Mouse (Mus musculus): ENCODE measurements at regions not wholly inside any gene's neighbourhood (a gene's known extent, or its start where the extent isn't known, plus 50 kb on each side); places are given as distances from the start of the nearest gene placed in this dataset.
A peak's percentile ranks its signal among the peaks of the same experiment; 100 is the strongest.

DNA sequence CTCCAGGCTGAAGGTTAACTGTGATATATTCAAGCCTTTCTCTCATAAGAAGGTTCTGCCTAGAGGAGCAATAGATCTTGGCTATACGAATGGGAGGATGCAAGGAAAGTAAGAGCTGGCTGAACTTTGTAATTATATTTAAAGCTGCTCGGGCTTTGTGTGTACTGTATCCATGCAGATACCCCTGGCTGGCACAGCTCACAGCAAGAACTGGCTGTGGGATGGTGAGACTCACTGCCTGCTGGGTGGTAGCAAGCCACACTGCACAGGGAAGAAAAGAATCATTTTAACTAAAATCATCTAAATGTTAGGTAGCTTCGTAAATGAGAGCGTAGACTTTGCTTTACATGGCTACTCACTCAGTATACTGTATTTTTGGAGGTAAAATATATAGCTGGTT lies 599.2 kb downstream of the Bcl11a start:
- ATAC-seq (ENCODE audit: insufficient read depth, low FRiP score, low TSS enrichment) (no peak), DNase-seq (ENCODE audit: low spot score) (no peak)
- H3K27ac ChIP-seq (ENCODE audit: low read depth, low read length), result no peak overlapping the region
- H3K27me3 ChIP-seq (ENCODE audit: control insufficient read depth, insufficient read depth, low read length), result no peaks in the 10 kb centered on the region
- H3K36me3 ChIP-seq (ENCODE audit: control insufficient read depth, insufficient read depth, low read length), result no peaks in the 10 kb centered on the region
- H3K9me3 ChIP-seq (ENCODE audit: control insufficient read depth, low read length), result no peaks in the 10 kb centered on the region
- 93% methylated on average over 4 of the region's 4 CpGs for WGBS
- H3K4me1 ChIP-seq (ENCODE audit: control insufficient read depth, insufficient read depth, low read length), result peaks cover 3% of the 10 kb centered on the region; the same call in 1 of the 2 replicates
- no peak overlapping the region for H3K4me2 ChIP-seq (ENCODE audit: low read depth)
- H3K9ac ChIP-seq (ENCODE audit: low read length), result no peak overlapping the region
- H3K4me3 ChIP-seq (ENCODE audit: low read depth, low read length), result no peak overlapping the region

GRCm38 (mm10) chr11:24679581-24679980 lies 601.7 kb downstream of the Bcl11a start:
- H3K9ac ChIP-seq (ENCODE audit: low read length), result no peak overlapping the region
- DNase-seq (ENCODE audit: low spot score), result no peak
- H3K27ac ChIP-seq (ENCODE audit: low read depth, low read length), result no peak overlapping the region
- peaks cover 2% of the 10 kb centered on the region; the same call in 1 of the 2 replicates for H3K4me1 ChIP-seq (ENCODE audit: control insufficient read depth, insufficient read depth, low read length)
- H3K4me3 ChIP-seq (ENCODE audit: low read depth, low read length), result no peak overlapping the region
- no peak overlapping the region for H3K4me2 ChIP-seq (ENCODE audit: low read depth)
- no peaks in the 10 kb centered on the region for H3K36me3 ChIP-seq (ENCODE audit: control insufficient read depth, insufficient read depth, low read length)
- ATAC-seq (ENCODE audit: insufficient read depth, low FRiP score, low TSS enrichment), result no peak
- whole genome bisulfite sequencing, result 91% methylated on average over 5 of the region's 5 CpGs
- H3K27me3 ChIP-seq (ENCODE audit: control insufficient read depth, insufficient read depth, low read length), result no peaks in the 10 kb centered on the region
- no peaks in the 10 kb centered on the region for H3K9me3 ChIP-seq (ENCODE audit: control insufficient read depth, low read length)

GRCm38 (mm10) chr11:24682423-24682822 lies 604.6 kb downstream of the Bcl11a start:
- DNase-seq (ENCODE audit: low spot score) (no peak), ATAC-seq (ENCODE audit: insufficient read depth, low FRiP score, low TSS enrichment) (no peak)
- H3K27me3 ChIP-seq (ENCODE audit: control insufficient read depth, insufficient read depth, low read length), result no peaks in the 10 kb centered on the region
- no peaks in the 10 kb centered on the region for H3K4me1 ChIP-seq (ENCODE audit: control insufficient read depth, insufficient read depth, low read length)
- H3K4me3 ChIP-seq (ENCODE audit: low read depth, low read length), result no peak overlapping the region
- H3K4me2 ChIP-seq (ENCODE audit: low read depth), result no peak overlapping the region
- H3K27ac ChIP-seq (ENCODE audit: low read depth, low read length), result no peak overlapping the region
- 31% methylated on average over 4 of the region's 4 CpGs for WGBS
- no peak overlapping the region for H3K9ac ChIP-seq (ENCODE audit: low read length)
- no peaks in the 10 kb centered on the region for H3K36me3 ChIP-seq (ENCODE audit: control insufficient read depth, insufficient read depth, low read length)
- H3K9me3 ChIP-seq (ENCODE audit: control insufficient read depth, low read length), result no peaks in the 10 kb centered on the region

DNA sequence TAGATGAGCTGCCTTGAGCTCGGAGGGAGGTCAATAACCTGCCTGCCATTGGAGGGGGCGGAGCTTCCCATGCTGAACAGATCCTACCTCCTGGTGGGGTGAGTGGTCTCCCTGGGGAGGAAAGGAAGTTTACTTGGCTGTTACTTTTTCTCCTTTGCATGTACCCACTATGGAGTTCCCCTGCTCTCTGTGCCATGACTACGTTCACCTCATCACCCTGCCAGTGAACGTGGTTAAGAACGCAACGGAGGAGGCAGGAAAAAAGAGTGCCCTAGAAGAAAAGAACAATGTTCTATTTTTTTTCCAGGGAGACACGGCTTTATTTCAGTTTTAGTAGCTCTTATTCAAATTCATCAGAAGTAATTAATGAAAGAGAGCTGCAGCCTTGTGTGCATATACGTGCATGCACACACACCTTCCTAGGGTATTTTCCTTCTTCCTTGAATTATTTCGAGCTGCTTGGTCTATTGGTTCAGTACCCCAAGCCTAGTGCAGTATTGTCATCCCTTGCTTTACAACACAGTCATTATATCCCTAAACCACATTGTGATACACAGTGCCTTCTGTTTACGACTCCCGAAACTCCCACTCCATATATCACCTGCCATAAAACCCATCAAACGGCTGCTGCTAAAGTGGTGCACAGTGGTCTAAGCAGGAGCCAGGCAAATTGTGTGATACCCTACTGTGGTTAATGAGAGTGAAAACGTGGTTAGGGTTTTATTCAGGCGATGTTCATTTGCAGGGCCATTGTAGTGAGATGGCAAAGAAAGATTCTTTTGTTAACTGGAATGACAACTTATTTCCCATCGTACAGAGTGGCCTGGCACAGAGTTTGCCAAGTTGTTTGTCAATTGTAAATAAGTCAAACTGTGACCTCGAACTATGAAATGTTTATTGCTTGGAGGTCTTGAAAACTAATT lies 608.0 kb downstream of the Bcl11a start:
- Histone ChIP-seq H3K4me2 (ENCODE audit: low read depth) (no peak overlapping the region), H3K4me3 (ENCODE audit: low read depth, low read length) (no peak overlapping the region), H3K36me3 (ENCODE audit: control insufficient read depth, insufficient read depth, low read length) (no peaks in the 10 kb centered on the region), H3K9me3 (ENCODE audit: control insufficient read depth, low read length) (no peaks in the 10 kb centered on the region), H3K4me1 (ENCODE audit: control insufficient read depth, insufficient read depth, low read length) (no peaks in the 10 kb centered on the region), H3K27me3 (ENCODE audit: control insufficient read depth, insufficient read depth, low read length) (no peaks in the 10 kb centered on the region), H3K27ac (ENCODE audit: low read depth, low read length) (no peak overlapping the region), H3K9ac (ENCODE audit: low read length) (no peak overlapping the region)
- DNase-seq (ENCODE audit: low spot score) (peak; percentile 18), ATAC-seq (ENCODE audit: insufficient read depth, low FRiP score, low TSS enrichment) (peak; percentile 95)
- WGBS, result 32% methylated on average over 16 of the region's 16 CpGs

DNA sequence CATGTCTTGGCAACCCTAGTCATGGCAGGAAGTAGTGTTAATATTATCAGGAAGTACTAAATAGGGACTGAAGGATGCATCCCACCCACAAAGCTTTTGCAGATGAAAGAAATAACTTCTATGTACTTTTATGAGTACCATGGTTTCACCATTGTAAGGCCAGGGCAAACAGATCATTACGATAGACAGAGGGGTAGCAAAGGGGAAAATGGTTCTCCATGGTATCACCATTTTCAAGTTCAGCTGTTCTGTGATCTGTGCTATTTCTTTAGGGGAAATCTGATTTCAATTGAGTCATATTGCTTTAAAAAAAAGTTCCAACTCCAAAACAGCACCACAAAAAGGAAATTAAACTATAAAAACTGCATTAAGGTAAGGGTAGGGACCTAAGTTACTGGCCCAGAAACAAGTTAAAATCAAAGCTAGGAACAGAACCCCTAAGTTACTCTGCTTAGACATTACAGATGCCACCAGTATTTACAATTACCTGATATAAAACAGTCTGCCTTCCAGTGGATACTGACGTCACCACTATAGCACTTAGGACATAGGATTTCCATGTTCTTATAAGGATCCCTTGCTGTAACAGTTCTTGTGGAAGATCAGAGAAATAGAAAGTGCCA lies 610.4 kb downstream of the Bcl11a start:
- H3K4me3 ChIP-seq (ENCODE audit: low read depth, low read length), result no peak overlapping the region
- no peaks in the 10 kb centered on the region for H3K36me3 ChIP-seq (ENCODE audit: control insufficient read depth, insufficient read depth, low read length)
- H3K4me2 ChIP-seq (ENCODE audit: low read depth), result no peak overlapping the region
- no peak overlapping the region for H3K27ac ChIP-seq (ENCODE audit: low read depth, low read length)
- H3K4me1 ChIP-seq (ENCODE audit: control insufficient read depth, insufficient read depth, low read length), result no peaks in the 10 kb centered on the region
- no peak overlapping the region for H3K9ac ChIP-seq (ENCODE audit: low read length)
- H3K9me3 ChIP-seq (ENCODE audit: control insufficient read depth, low read length), result no peaks in the 10 kb centered on the region
- no peak for ATAC-seq (ENCODE audit: insufficient read depth, low FRiP score, low TSS enrichment)
- WGBS, result 85% methylated on average over 2 of the region's 2 CpGs
- no peak for DNase-seq (ENCODE audit: low spot score)
- no peaks in the 10 kb centered on the region for H3K27me3 ChIP-seq (ENCODE audit: control insufficient read depth, insufficient read depth, low read length)

- Histone ChIP-seq H3K9ac (ENCODE audit: low read length) (no peak overlapping the region), H3K27ac (ENCODE audit: low read depth, low read length) (no peak overlapping the region), H3K4me3 (ENCODE audit: low read depth, low read length) (no peak overlapping the region), H3K36me3 (ENCODE audit: control insufficient read depth, insufficient read depth, low read length) (no peaks in the 10 kb centered on the region), H3K4me2 (ENCODE audit: low read depth) (no peak overlapping the region), H3K4me1 (ENCODE audit: control insufficient read depth, insufficient read depth, low read length) (no peaks in the 10 kb centered on the region), H3K9me3 (ENCODE audit: control insufficient read depth, low read length) (no peaks in the 10 kb centered on the region), H3K27me3 (ENCODE audit: control insufficient read depth, insufficient read depth, low read length) (no peaks in the 10 kb centered on the region)
- 41% methylated on average over 7 of the region's 7 CpGs for WGBS
- peak; percentile 38 for DNase-seq (ENCODE audit: low spot score)
- ATAC-seq (ENCODE audit: insufficient read depth, low FRiP score, low TSS enrichment), result no peak
Measured at GRCm38 (mm10) chr11:24689807-24690333, 612.0 kb downstream of the Bcl11a start.

GRCm38 (mm10) chr11:24693926-24694325 lies 616.1 kb downstream of the Bcl11a start:
- 81% methylated on average over 6 of the region's 6 CpGs for WGBS
- DNase-seq (ENCODE audit: low spot score), result no peak
- Histone ChIP-seq H3K27me3 (ENCODE audit: control insufficient read depth, insufficient read depth, low read length) (no peaks in the 10 kb centered on the region), H3K9ac (ENCODE audit: low read length) (no peak overlapping the region), H3K9me3 (ENCODE audit: control insufficient read depth, low read length) (no peaks in the 10 kb centered on the region), H3K27ac (ENCODE audit: low read depth, low read length) (no peak overlapping the region), H3K4me1 (ENCODE audit: control insufficient read depth, insufficient read depth, low read length) (no peaks in the 10 kb centered on the region), H3K4me2 (ENCODE audit: low read depth) (no peak overlapping the region), H3K36me3 (ENCODE audit: control insufficient read depth, insufficient read depth, low read length) (no peaks in the 10 kb centered on the region), H3K4me3 (ENCODE audit: low read depth, low read length) (no peak overlapping the region)
- ATAC-seq (ENCODE audit: insufficient read depth, low FRiP score, low TSS enrichment), result no peak

GRCm38 (mm10) chr11:24695010-24695720 lies 617.3 kb downstream of the Bcl11a start:
- Histone ChIP-seq H3K9ac (ENCODE audit: low read length) (no peak overlapping the region), H3K4me3 (ENCODE audit: low read depth, low read length) (no peak overlapping the region), H3K36me3 (ENCODE audit: control insufficient read depth, insufficient read depth, low read length) (no peaks in the 10 kb centered on the region), H3K27ac (ENCODE audit: low read depth, low read length) (no peak overlapping the region), H3K4me2 (ENCODE audit: low read depth) (no peak overlapping the region), H3K27me3 (ENCODE audit: control insufficient read depth, insufficient read depth, low read length) (no peaks in the 10 kb centered on the region), H3K9me3 (ENCODE audit: control insufficient read depth, low read length) (no peaks in the 10 kb centered on the region), H3K4me1 (ENCODE audit: control insufficient read depth, insufficient read depth, low read length) (no peaks in the 10 kb centered on the region)
- 60% methylated on average over 5 of the region's 5 CpGs for WGBS
- ATAC-seq (ENCODE audit: insufficient read depth, low FRiP score, low TSS enrichment) (no peak), DNase-seq (ENCODE audit: low spot score) (no peak)
